Mouse (Mus musculus) hindbrain, embryonic 11.5 days (tissue): ENCODE data around the gene Trip10. TPM values are rescaled to one million over a fixed set of nuclear protein-coding genes. Genes with fewer than 3 reads are reported as not detected.
A peak's percentile ranks its signal among the peaks of the same experiment; 100 is the strongest.

Experiments
- ATAC-seq: fragments of 200-750 bp; cut with Nextera tagmentation; 2 replicates; pipeline ENCODE4 v1.8.0; 2017; ENCODE audit warnings: mild to moderate bottlenecking, moderate TSS enrichment, moderate library complexity; ENCODE audit not compliant: low FRiP score
- DNase-seq: peaks from one replicate; pipeline ENCODE4 v3.0.0-alpha.2; 2015; ENCODE audit warnings: low spot score
- H3K27ac ChIP-seq: fragments of 300-500 bp; sonication (generic); 2 replicates; pipeline ENCODE4 v1.5.1; 2014; ENCODE audit warnings: mild to moderate bottlenecking, low read depth, low read length
- H3K27me3 ChIP-seq: fragments of 300-500 bp; sonication (generic); 2 replicates; pipeline ENCODE4 v1.6.1; 2014; ENCODE audit warnings: mild to moderate bottlenecking, low read length, moderate library complexity, mixed read lengths; ENCODE audit not compliant: control insufficient read depth, insufficient read depth
- H3K36me3 ChIP-seq: fragments of 300-500 bp; sonication (generic); 2 replicates; pipeline ENCODE4 v1.6.1; 2014; ENCODE audit warnings: mild to moderate bottlenecking, low read length, moderate library complexity, mixed read lengths; ENCODE audit not compliant: control insufficient read depth, insufficient read depth
- H3K4me1 ChIP-seq: fragments of 300-500 bp; sonication (generic); replicated peaks from 2 replicates; pipeline ENCODE4 v1.6.1; 2014; ENCODE audit warnings: low read length, mixed read lengths; ENCODE audit not compliant: control insufficient read depth, insufficient read depth
- H3K4me2 ChIP-seq: fragments of 300-500 bp; sonication (generic); replicated peaks from 2 replicates; pipeline ENCODE4 v1.6.1; 2014; ENCODE audit warnings: mild to moderate bottlenecking, low read depth, low read length
- H3K4me3 ChIP-seq: fragments of 300-500 bp; sonication (generic); 2 replicates; pipeline ENCODE4 v1.5.1; 2014; ENCODE audit warnings: low read depth, low read length
- H3K9ac ChIP-seq: fragments of 300-500 bp; sonication (generic); 2 replicates; pipeline ENCODE4 v1.6.1; 2014; ENCODE audit warnings: low read depth, low read length
- H3K9me3 ChIP-seq: fragments of 300-500 bp; sonication (generic); 2 replicates; pipeline ENCODE4 v1.6.1; 2016; ENCODE audit warnings: low read length; ENCODE audit not compliant: control insufficient read depth
- WGBS: fragments of 180-500 bp; shearing (Covaris S2); extraction: QIAGEN DNeasy Blood & Tissue Kit; methylation state at CpG from one replicate; pipeline ENCODE4 v1.1.7; 2014; 5-methylcytosine and 5-hydroxymethylcytosine counted together
- polyA plus RNA-seq: library from polyadenylated mRNA; unstranded; fragments of >200 nt; fragmentation: Nextera tagmentation; extraction: Ambion mirVana; gene quantifications from 2 replicates; pipeline ENCODE4 v1.2.1, GENCODE M21; 2014

The Trip10 gene
- polyA plus RNA-seq, result 21.8 and 21.9 TPM in 2 replicates

GRCm38 (mm10) chr17:57249186-57250181, at the start of gene Trip10:
TSS of gene Trip10 (plus strand) at chr17:57249455.
- H3K27me3 ChIP-seq, result no peaks in the 10 kb centered on the region
- H3K9ac ChIP-seq, result peak within 1 kb of the TSS; percentile 60
- ATAC-seq, result peak; percentile 53
- under 1% methylated on average over 51 of the region's 52 CpGs for WGBS
- peak; percentile 96 for DNase-seq
- peak within 1 kb of the TSS; percentile 87 for H3K27ac ChIP-seq
- H3K4me1 ChIP-seq, result peaks cover 12% of the 10 kb centered on the region
- peak within 1 kb of the TSS; percentile 82 for H3K4me2 ChIP-seq
- H3K9me3 ChIP-seq, result no peaks in the 10 kb centered on the region
- no peaks in the 10 kb centered on the region; the same call in 1 of the 2 replicates for H3K36me3 ChIP-seq
- peak within 1 kb of the TSS; percentile 60 for H3K4me3 ChIP-seq

DNA sequence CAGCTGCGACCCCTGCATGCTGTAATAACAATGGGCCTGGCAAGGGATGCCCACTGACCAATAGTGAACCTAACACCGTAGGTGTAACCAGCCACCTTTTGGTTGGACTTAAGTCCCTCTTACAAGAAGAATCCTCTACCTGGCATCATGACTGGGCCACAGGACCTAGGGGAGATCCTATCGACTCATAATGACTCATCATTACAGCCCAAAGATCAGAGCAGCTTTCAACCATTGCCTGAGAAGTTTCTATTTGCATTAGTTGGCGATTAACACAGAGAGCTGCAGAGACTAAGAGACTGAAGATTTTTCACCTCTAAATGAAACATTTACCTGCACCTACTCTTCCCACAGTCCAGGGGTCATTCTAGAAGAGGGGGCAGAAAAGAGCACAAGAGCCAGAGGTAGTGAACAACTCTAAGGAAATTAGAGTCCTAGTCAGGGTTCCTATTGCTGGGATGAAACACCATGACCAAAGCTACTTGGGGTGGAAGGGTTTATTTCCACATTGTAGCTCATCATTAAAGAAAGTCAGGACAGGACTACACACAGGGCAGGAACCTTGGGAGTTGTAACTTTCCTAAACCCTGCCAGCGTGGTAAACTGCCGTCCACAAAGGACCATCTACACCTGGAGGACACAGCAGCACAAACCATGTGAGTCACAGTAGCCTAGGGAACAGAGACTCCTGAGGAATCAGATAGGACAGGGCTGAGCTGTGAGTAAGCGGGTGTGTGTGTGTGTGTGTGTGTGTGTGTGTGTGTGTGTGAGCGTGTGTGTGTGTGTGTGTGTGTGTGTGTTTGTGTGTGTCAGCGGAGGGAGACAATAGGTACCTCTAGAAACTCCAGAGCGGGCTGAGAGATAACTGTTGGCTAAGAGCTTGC, 47.2 kb upstream of the Trip10 start:
- no peak for ATAC-seq
- Histone ChIP-seq H3K9me3 (no peaks in the 10 kb centered on the region), H3K4me3 (no peak overlapping the region), H3K27ac (no peak overlapping the region), H3K36me3 (no peaks in the 10 kb centered on the region), H3K4me2 (no peak overlapping the region), H3K27me3 (no peaks in the 10 kb centered on the region), H3K4me1 (no peaks in the 10 kb centered on the region), H3K9ac (no peak overlapping the region)
- no peak for DNase-seq
- 86% methylated on average over 10 of the region's 10 CpGs for WGBS

DNA sequence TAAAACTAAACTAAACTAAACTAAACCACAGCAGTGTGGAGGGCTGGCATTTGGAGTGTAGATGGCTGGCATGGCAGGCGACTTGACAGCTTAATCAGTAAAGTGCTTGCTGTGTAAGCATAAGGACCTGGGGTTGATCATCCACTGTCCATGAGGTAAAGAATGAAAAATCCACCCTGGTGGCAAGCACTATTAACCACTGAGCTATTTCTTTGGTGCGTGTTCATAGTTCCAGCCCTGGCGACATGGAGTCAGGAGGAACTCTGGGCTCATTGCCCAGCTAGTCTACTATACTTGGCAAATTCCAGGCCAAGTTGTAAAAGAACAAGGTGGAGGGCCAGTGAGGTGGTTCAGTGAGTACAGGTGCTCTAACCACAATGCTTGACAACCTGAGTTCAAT, 41.3 kb upstream of the Trip10 start:
- H3K4me1 ChIP-seq, result no peaks in the 10 kb centered on the region
- no peak overlapping the region for H3K9ac ChIP-seq
- H3K4me3 ChIP-seq, result no peak overlapping the region
- DNase-seq, result no peak
- WGBS, result 95% methylated on average over 3 of the region's 3 CpGs
- H3K36me3 ChIP-seq, result no peaks in the 10 kb centered on the region
- no peak overlapping the region for H3K27ac ChIP-seq
- no peak for ATAC-seq
- no peaks in the 10 kb centered on the region for H3K27me3 ChIP-seq
- H3K4me2 ChIP-seq, result no peak overlapping the region
- no peaks in the 10 kb centered on the region for H3K9me3 ChIP-seq

- no peaks in the 10 kb centered on the region for H3K27me3 ChIP-seq
- DNase-seq (no peak), ATAC-seq (no peak)
- H3K4me2 ChIP-seq, result no peak overlapping the region
- no peaks in the 10 kb centered on the region for H3K36me3 ChIP-seq
- H3K4me3 ChIP-seq, result no peak overlapping the region
- H3K9me3 ChIP-seq, result no peaks in the 10 kb centered on the region
- no peak overlapping the region for H3K27ac ChIP-seq
- H3K4me1 ChIP-seq, result no peaks in the 10 kb centered on the region
- 91% methylated on average over 4 of the region's 4 CpGs for WGBS
- no peak overlapping the region for H3K9ac ChIP-seq
These were observed 39.9 kb upstream of the Trip10 start for GRCm38 (mm10) chr17:57209330-57209729.

DNA sequence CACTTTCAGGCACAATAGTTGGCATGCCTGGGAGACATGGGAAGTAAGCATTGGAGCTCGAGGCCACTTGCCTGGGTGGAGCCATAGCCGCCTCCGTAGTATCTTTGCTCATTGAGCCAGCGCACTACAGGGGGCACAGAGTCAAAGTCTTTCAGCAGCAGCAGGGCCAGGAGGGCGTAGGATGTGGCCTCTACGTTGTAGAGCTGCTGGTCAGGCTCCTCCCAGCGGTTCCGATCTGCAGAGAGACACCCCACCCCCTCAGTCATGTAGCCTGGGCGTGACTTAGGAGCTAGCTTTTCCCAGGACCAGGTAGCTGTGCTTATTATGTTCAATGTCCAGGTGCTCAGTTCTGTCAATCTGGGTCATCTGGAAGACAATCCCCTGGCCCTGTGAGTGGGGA, 37.8 kb upstream of the Trip10 start:
- no peak overlapping the region for H3K4me2 ChIP-seq
- no peak overlapping the region for H3K4me3 ChIP-seq
- no peaks in the 10 kb centered on the region for H3K36me3 ChIP-seq
- no peak for ATAC-seq
- no peak for DNase-seq
- no peaks in the 10 kb centered on the region for H3K9me3 ChIP-seq
- H3K9ac ChIP-seq, result no peak overlapping the region
- 66% methylated on average over 9 of the region's 9 CpGs for WGBS
- H3K27me3 ChIP-seq, result no peaks in the 10 kb centered on the region
- no peaks in the 10 kb centered on the region for H3K4me1 ChIP-seq
- H3K27ac ChIP-seq, result no peak overlapping the region

- Histone ChIP-seq H3K36me3 (no peaks in the 10 kb centered on the region), H3K27ac (no peak overlapping the region), H3K9ac (no peak overlapping the region), H3K27me3 (no peaks in the 10 kb centered on the region), H3K4me3 (no peak overlapping the region), H3K4me2 (no peak overlapping the region), H3K9me3 (no peaks in the 10 kb centered on the region), H3K4me1 (no peaks in the 10 kb centered on the region)
- DNase-seq, result peak; percentile 54
- ATAC-seq, result peak; percentile 75
- WGBS, result 50% methylated on average over 13 of the region's 13 CpGs
These were observed 34.4 kb upstream of the Trip10 start for GRCm38 (mm10) chr17:57214676-57215387.

GRCm38 (mm10) chr17:57218335-57218900, 30.8 kb upstream of the Trip10 start:
- Histone ChIP-seq H3K27ac (no peak overlapping the region), H3K27me3 (no peaks in the 10 kb centered on the region), H3K4me2 (no peak overlapping the region), H3K9me3 (no peaks in the 10 kb centered on the region), H3K4me1 (no peaks in the 10 kb centered on the region), H3K36me3 (no peaks in the 10 kb centered on the region), H3K9ac (no peak overlapping the region), H3K4me3 (no peak overlapping the region)
- DNase-seq (no peak), ATAC-seq (no peak)
- 77% methylated on average over 12 of the region's 12 CpGs for WGBS
